Mouse (Mus musculus): ENCODE results near the gene Osbpl10. TPM values are rescaled to one million over a fixed set of nuclear protein-coding genes. Genes with fewer than 3 reads are reported as not detected.
"Not testable (repeated sequence)": the region's sequence is repeated elsewhere in the genome, so short reads cannot be mapped to it uniquely, and the experiment has no call there.

The Osbpl10 gene
- total RNA-seq, 2 experiments from 2014 or later = 4.6 TPM

DNA sequence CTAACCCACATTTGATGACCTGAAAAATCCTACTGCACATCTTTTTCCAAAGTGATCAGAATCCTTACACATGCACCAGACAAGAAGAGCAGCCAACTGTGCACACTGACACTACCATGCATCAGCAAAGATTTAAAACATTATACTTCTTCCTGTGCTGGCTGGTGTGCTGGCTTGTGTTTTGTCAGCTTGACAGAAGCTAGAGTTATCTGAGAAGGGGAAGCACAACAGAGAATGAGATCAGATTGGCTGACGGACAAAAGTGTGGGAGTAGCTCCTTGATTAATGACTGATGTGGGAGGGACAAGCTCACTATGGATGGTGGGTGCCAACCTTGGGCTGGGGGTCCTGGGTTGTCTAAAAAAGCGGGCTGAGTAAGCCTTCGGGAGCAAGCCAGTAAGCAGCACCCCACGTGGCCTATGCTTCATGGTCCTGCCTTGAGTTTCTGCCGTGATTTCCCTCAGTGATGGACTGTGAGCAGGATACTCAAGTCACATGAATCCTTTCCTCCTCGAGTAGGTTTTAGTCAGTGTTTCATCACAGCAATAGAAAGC, 279.4 kb downstream of the Osbpl10 start:
- intact Hi-C loops (cut with DNase I) = no loop called here
- DNase-seq = no peak

DNA sequence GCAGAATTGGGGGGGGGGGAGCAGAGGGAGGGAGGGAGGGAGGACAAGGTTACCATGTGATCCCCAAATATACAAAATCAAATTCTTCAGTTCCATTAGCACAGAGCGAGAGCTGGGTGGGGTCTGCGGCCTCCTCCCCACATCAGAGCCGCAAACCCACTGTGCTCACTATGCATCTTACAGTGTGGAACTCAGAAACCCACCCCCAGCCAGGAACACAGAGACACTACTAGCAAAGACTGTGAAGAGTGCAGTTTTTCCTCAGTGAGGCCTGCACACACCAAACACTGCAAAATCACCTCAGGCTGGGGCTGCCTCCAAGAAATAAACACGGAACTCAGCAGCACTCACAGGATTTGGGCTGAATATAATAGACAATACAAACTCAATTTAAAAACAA, 281.5 kb downstream of the Osbpl10 start:
- DNase-seq = no peak
- intact Hi-C loops (cut with DNase I) = loop anchor here (5.0 to 10.0 kb wide), 4 partner anchors 98 to 465 kb away; no protein-coding TSS in a partner anchor

DNA sequence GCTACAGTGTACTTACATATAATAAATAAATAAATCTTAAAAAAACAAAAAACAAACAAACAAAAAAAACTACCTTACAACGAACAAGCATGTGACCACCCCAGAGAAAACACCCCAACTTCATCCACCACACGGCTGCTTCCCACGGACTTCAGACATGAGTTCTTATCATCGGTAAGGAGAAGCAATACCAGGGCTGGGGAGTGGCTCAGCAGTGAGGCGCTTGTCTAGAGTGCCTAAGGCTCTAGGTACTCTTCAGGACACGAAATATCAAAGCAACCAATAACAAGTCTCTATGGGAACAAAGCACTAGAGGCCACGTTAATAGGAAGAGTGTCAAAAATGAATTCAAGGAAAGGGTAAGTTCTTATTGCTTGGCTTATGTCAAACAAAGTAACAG, 282.1 kb downstream of the Osbpl10 start:
- intact Hi-C loops (cut with DNase I) = loop anchor here (5.0 to 10.0 kb wide), 4 partner anchors 98 to 466 kb away; no protein-coding TSS in a partner anchor

DNA sequence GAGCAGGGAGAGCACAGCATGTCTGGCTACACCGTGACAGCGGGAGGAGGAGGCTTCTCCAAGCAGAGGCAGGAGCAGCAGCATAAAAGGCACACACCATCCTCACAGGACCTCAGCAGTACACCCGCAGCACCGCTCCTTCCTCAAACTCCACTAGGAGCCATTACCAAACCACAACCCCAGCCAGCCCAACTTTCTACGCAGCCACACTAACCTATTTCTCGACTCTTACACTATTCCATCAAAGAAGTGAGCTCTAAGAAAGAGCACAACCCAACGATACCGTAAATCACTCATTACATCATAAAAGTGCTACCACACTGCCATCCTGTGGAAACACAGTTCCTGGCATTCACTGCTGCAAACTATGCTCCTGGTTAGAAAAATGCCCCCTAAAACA, 283.1 kb downstream of the Osbpl10 start:
- DNase-seq = peak; percentile 28 to 59
- intact Hi-C loops (cut with DNase I) = loop anchor here (5.0 to 10.0 kb wide), 4 partner anchors 99 to 467 kb away; no protein-coding TSS in a partner anchor

More for the DNA sequence above, 282.1 kb downstream of the Osbpl10 start:
- no peak for DNase-seq

DNA sequence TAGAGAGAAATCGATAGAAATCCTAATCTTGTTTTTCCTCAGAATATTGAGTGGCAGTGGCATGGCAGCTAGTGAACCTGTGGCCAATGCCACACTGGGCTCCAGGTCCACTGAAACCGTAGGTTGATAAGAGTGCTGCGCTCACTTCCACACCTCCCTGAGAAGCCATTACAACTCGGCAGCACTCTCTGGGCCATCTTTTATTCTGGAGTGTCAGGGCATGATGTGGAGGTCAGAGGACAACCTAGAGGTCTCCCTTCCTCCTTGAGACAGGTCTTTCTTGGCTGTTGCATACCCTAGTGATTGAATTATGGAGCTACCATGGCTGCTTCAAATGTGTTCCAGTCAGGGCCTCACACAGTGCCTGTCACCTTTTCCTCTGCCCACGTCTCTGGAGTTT, 283.5 kb downstream of the Osbpl10 start:
- DNase-seq = no peak
- intact Hi-C loops (cut with DNase I) = loop anchor here (5.0 to 10.0 kb wide), 4 partner anchors 100 to 467 kb away; no protein-coding TSS in a partner anchor

DNA sequence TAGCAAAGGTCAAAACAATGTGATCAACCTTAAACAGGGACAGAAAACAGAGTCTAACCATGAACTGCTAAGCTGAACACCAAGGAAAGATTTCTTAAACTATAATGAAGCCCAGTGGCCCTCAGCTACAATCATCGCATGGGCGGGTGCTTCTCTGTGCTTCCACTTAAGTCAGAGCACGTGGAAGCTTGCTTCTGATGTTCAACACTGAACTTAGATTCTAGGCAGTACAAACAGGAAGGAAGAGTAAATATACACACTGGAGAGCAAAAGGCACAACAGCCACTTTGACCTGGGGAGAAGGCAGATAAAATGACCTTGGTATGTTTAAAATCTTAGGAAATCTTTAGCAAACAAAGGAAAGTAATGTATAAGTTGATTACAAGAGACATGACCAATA, 293.2 kb downstream of the Osbpl10 start:
- no peak for DNase-seq
- intact Hi-C loops (cut with DNase I) = no loop called here

DNA sequence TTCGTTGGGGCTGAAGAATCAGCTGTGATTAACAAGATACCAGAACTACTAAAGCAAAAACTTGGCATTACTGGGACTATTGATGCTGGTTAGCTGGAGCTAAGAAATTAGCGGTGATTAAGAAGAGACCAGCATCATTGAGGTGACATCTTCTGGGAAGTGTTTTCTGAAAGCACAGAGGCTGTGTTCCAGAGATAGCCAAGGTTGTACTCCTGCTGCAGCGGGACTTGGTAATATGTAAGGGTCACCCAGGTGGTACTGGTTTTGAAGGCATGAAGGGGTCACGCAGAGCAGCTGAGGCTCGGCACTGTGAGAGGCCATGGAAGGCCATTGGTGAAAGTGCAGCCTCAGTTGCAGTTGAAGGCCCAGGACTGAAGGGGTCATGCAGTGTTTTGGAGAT, 294.1 kb downstream of the Osbpl10 start:
- DNase-seq = not testable (repeated sequence)

DNA sequence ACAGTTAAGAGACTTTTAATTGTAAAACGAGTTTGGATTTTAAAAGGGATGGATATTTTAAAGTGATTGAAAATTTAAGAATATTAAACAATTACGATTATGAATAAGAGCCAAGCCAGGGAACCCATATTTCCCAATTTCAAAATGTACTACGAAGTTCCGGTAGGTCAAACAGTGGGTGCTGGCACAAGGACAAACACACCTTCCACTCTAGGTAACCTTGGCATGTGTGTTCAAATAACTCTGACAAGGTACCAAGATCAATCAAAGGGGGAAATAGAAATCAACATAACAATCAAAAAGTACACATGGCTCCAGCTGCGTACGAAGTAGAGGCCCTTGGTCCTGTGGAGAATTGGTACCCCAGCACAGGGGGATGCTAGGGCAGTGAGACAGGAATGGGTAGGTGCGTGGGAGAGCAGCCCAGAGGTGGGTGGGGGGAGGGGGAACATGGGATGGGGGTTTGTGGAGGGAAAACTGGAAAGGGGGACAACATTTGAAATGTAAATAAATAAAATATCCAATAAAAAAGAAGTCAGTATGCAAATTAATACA, 294.8 kb downstream of the Osbpl10 start:
- DNase-seq = no peak
- intact Hi-C loops (cut with DNase I) = no loop called here

More for the DNA sequence above, 294.1 kb downstream of the Osbpl10 start:
- intact Hi-C loops (cut with DNase I) = not testable (repeated sequence)

DNA sequence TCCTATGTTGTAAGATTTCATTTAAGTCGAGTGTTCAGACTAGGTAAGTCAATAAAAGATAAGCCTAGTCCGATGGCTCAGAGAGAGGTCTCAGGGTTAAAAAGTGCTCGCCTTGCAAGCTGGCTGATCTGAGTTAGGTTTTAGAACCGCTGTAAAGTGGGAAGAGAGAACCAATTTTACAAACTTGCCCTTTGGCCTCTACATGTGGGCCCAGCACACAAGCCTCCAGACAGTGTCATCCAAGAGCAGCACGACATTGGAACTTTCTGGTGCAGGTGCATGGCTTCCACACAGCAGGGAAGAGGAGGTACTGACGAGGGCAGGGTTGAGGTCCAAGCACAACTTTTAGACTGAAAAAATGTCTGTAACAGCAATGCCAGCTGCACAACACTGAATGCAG, 296.4 kb downstream of the Osbpl10 start:
- intact Hi-C loops (cut with DNase I) = no loop called here

DNA sequence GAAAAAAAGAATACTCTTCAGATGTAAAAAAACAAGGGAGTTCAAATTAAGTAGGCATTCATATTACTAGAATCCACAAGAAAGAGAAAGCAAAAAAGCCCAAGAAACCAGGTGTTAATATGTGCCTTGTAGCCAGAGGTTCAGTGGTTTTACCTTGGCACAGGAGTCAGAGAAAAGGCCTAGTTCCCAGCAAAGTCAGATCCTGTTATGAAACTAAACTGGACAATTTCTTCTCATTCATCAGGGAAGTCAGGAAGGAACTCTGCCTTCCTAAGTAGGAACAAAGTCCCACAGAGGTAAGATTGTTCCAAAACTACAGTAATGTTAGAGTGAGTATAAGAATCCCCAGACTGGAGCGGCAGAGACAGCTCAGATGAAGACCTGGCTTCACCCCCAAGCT, 300.3 kb downstream of the Osbpl10 start:
- intact Hi-C loops (cut with DNase I) = no loop called here
- DNase-seq = no peak

More for the DNA sequence above, 296.4 kb downstream of the Osbpl10 start:
- no peak for DNase-seq

Other genes with a start within 250 kb of the Osbpl10 start
- gene Cmtm6, start 247.5 kb upstream of the Osbpl10 start, total RNA-seq (2021) = 10 to 100 TPM; 34.5 to 37.8 TPM
- gene Cmtm7, start 196.7 kb upstream of the Osbpl10 start, total RNA-seq (2021) = 10 to 100 TPM; 25.7 to 26.9 TPM
- gene Cmtm8, start 134.4 kb upstream of the Osbpl10 start, total RNA-seq (2021) = 10 to 100 TPM; 13.1 to 13.6 TPM
- 10 to 100 TPM; 40.0 to 40.9 TPM for gene Gpd1l, start 44.6 kb upstream of the Osbpl10 start, total RNA-seq (2021)
- gene Rps27rt, start 4.2 kb downstream of the Osbpl10 start, total RNA-seq (2021) = 10 to 100 TPM; 27.2 to 36.1 TPM

Data from heart, postnatal 10 days (tissue).